Mouse (Mus musculus) midbrain, postnatal 0 days (tissue): ENCODE measurements around the gene A430078G23Rik. TPM values are rescaled to one million over a fixed set of nuclear protein-coding genes. Genes with fewer than 3 reads are reported as not detected.

Experiments used
- ATAC-seq: fragments of 200-750 bp; cut with Nextera tagmentation; 2 replicates; pipeline ENCODE4 v1.8.0; 2017; ENCODE audit warnings: moderate number of reproducible peaks, mild to moderate bottlenecking, moderate TSS enrichment, moderate library complexity; ENCODE audit not compliant: low FRiP score
- DNase-seq: peaks from one replicate; pipeline ENCODE4 v3.0.0-alpha.2; 2015; ENCODE audit warnings: low spot score
- H3K27ac ChIP-seq: fragments of 300-500 bp; sonication (generic); 2 replicates; pipeline ENCODE4 v1.5.1; 2014; ENCODE audit warnings: low read depth, mild to moderate bottlenecking, low read length, mixed read lengths
- H3K27me3 ChIP-seq: fragments of 300-500 bp; sonication (generic); 2 replicates; pipeline ENCODE4 v1.6.1; 2014; ENCODE audit warnings: low read length, control low read depth, mixed read lengths; ENCODE audit not compliant: insufficient read depth
- H3K36me3 ChIP-seq: fragments of 300-500 bp; sonication (generic); 2 replicates; pipeline ENCODE4 v1.6.1; 2014; ENCODE audit warnings: low read length, control low read depth, mixed read lengths; ENCODE audit not compliant: insufficient read depth
- H3K4me1 ChIP-seq: fragments of 300-500 bp; sonication (generic); 2 replicates; pipeline ENCODE4 v1.6.1; 2014; ENCODE audit warnings: mild to moderate bottlenecking, control low read depth, antibody characterized with exemption, low read length, mixed read lengths; ENCODE audit not compliant: insufficient read depth
- H3K4me2 ChIP-seq: fragments of 300-500 bp; sonication (generic); 2 replicates; pipeline ENCODE4 v1.6.1; 2014; ENCODE audit warnings: low read depth, mild to moderate bottlenecking, low read length, mixed read lengths; ENCODE audit not compliant: poor library complexity, severe bottlenecking
- H3K4me3 ChIP-seq: fragments of 300-500 bp; sonication (generic); 2 replicates; pipeline ENCODE4 v1.5.1; 2014; ENCODE audit warnings: low read depth, mild to moderate bottlenecking, low read length, moderate library complexity
- H3K9ac ChIP-seq: fragments of 300-500 bp; sonication (generic); replicated peaks from 2 replicates; pipeline ENCODE4 v1.6.1; 2014; ENCODE audit warnings: mild to moderate bottlenecking, low read length, moderate library complexity, mixed read lengths; ENCODE audit not compliant: poor library complexity, severe bottlenecking
- H3K9me3 ChIP-seq: fragments of 300-500 bp; sonication (generic); 2 replicates; pipeline ENCODE4 v1.6.1; 2016; ENCODE audit warnings: low read length, control low read depth
- CTCF ChIP-seq: IDR thresholded peaks from 2 replicates; pipeline ENCODE4 v1.5.1; 2016; ENCODE audit warnings: antibody characterized with exemption, mild to moderate bottlenecking
- WGBS: fragments of 180-500 bp; shearing (Covaris S2); extraction: QIAGEN DNeasy Blood & Tissue Kit; methylation state at CpG from one replicate; pipeline ENCODE4 v1.1.7; 2014; 5-methylcytosine and 5-hydroxymethylcytosine counted together
- polyA plus RNA-seq: library from polyadenylated mRNA; unstranded; fragments of >200 nt; fragmentation: Nextera tagmentation; extraction: Ambion mirVana; gene quantifications from 2 replicates; pipeline ENCODE4 v1.2.1, GENCODE M21; 2015
- total RNA-seq: library from RNA; depleted of rRNA; stranded (reverse); fragments of >200 nt; gene quantifications from 2 replicates; pipeline ENCODE4 v1.2.3, GENCODE M21; 2014

Gene A430078G23Rik
- total and polyA plus RNA-seq, 2 experiments from 2014 or later: not detected

GRCm38 (mm10) chr8:3345337-3345736 lies 7.9 kb upstream of the A430078G23Rik start:
- Histone ChIP-seq H3K4me1 (no peaks in the 10 kb centered on the region), H3K36me3 (no peaks in the 10 kb centered on the region), H3K9ac (no peak overlapping the region), H3K9me3 (no peaks in the 10 kb centered on the region), H3K27me3 (no peaks in the 10 kb centered on the region), H3K4me3 (no peak overlapping the region), H3K27ac (no peak overlapping the region), H3K4me2 (no peak overlapping the region)
- ATAC-seq (no peak), DNase-seq (no peak)
- no peak for TF ChIP-seq CTCF
- 94% methylated on average over 6 of the region's 6 CpGs for WGBS

GRCm38 (mm10) chr8:3346691-3347413 lies 6.4 kb upstream of the A430078G23Rik start:
- WGBS: 90% methylated on average over 5 of the region's 5 CpGs
- H3K4me2 ChIP-seq: no peak overlapping the region
- H3K27ac ChIP-seq: no peak overlapping the region
- no peaks in the 10 kb centered on the region for H3K27me3 ChIP-seq
- DNase-seq (no peak), ATAC-seq (no peak)
- H3K9ac ChIP-seq: no peak overlapping the region
- no peak overlapping the region for H3K4me3 ChIP-seq
- no peaks in the 10 kb centered on the region for H3K9me3 ChIP-seq
- TF ChIP-seq CTCF: no peak
- H3K36me3 ChIP-seq: no peaks in the 10 kb centered on the region
- no peaks in the 10 kb centered on the region for H3K4me1 ChIP-seq

- 50% methylated on average over 13 of the region's 13 CpGs for WGBS
- no peak overlapping the region for H3K4me2 ChIP-seq
- no peaks in the 10 kb centered on the region for H3K36me3 ChIP-seq
- no peaks in the 10 kb centered on the region for H3K4me1 ChIP-seq
- no peaks in the 10 kb centered on the region for H3K9me3 ChIP-seq
- no peaks in the 10 kb centered on the region for H3K27me3 ChIP-seq
- H3K9ac ChIP-seq: no peak overlapping the region
- no peak overlapping the region for H3K4me3 ChIP-seq
- peak; percentile 32 for DNase-seq
- TF ChIP-seq CTCF: no peak
- ATAC-seq: peak; percentile 52; the same call in 1 of the 2 replicates
- no peak overlapping the region for H3K27ac ChIP-seq
These were observed 4.9 kb upstream of the A430078G23Rik start for GRCm38 (mm10) chr8:3348142-3348823.

- Histone ChIP-seq H3K9me3 (no peaks in the 10 kb centered on the region), H3K9ac (no peak overlapping the region), H3K27ac (no peak overlapping the region), H3K4me2 (no peak overlapping the region), H3K27me3 (no peaks in the 10 kb centered on the region), H3K4me1 (no peaks in the 10 kb centered on the region), H3K4me3 (no peak overlapping the region), H3K36me3 (no peaks in the 10 kb centered on the region)
- TF ChIP-seq CTCF: no peak
- ATAC-seq (no peak), DNase-seq (no peak)
- WGBS: 76% methylated on average over 6 of the region's 6 CpGs
These were observed 2.5 kb upstream of the A430078G23Rik start for GRCm38 (mm10) chr8:3350747-3351146.

- H3K9me3 ChIP-seq: no peaks in the 10 kb centered on the region
- 87% methylated on average over 6 of the region's 6 CpGs for WGBS
- ATAC-seq: no peak
- no peak overlapping the region for H3K9ac ChIP-seq
- H3K36me3 ChIP-seq: no peaks in the 10 kb centered on the region
- H3K4me2 ChIP-seq: no peak overlapping the region
- H3K4me1 ChIP-seq: no peaks in the 10 kb centered on the region
- no peak overlapping the region for H3K4me3 ChIP-seq
- no peak for TF ChIP-seq CTCF
- H3K27me3 ChIP-seq: no peaks in the 10 kb centered on the region
- no peak for DNase-seq
- no peak overlapping the region for H3K27ac ChIP-seq
These were observed 500 bp upstream of the A430078G23Rik start for GRCm38 (mm10) chr8:3352715-3353114.

GRCm38 (mm10) chr8:3353811-3354442 lies 712 bp downstream of the A430078G23Rik start:
- H3K27me3 ChIP-seq: no peaks in the 10 kb centered on the region
- no peak overlapping the region for H3K27ac ChIP-seq
- no peaks in the 10 kb centered on the region for H3K4me1 ChIP-seq
- no peak overlapping the region for H3K9ac ChIP-seq
- no peaks in the 10 kb centered on the region for H3K9me3 ChIP-seq
- TF ChIP-seq CTCF: no peak
- H3K4me2 ChIP-seq: no peak overlapping the region
- DNase-seq (no peak), ATAC-seq (no peak)
- no peaks in the 10 kb centered on the region for H3K36me3 ChIP-seq
- H3K4me3 ChIP-seq: no peak overlapping the region
- 67% methylated on average over 6 of the region's 6 CpGs for WGBS
